Mouse (Mus musculus): ENCODE data around the gene Meis3. TPM values are rescaled to one million over a fixed set of nuclear protein-coding genes. Genes with fewer than 3 reads are reported as not detected.

The Meis3 gene
- polyA plus RNA-seq (2015; fragmentation: Nextera tagmentation; extraction: Ambion mirVana), result 96.9 and 104 TPM in 2 replicates

DNA sequence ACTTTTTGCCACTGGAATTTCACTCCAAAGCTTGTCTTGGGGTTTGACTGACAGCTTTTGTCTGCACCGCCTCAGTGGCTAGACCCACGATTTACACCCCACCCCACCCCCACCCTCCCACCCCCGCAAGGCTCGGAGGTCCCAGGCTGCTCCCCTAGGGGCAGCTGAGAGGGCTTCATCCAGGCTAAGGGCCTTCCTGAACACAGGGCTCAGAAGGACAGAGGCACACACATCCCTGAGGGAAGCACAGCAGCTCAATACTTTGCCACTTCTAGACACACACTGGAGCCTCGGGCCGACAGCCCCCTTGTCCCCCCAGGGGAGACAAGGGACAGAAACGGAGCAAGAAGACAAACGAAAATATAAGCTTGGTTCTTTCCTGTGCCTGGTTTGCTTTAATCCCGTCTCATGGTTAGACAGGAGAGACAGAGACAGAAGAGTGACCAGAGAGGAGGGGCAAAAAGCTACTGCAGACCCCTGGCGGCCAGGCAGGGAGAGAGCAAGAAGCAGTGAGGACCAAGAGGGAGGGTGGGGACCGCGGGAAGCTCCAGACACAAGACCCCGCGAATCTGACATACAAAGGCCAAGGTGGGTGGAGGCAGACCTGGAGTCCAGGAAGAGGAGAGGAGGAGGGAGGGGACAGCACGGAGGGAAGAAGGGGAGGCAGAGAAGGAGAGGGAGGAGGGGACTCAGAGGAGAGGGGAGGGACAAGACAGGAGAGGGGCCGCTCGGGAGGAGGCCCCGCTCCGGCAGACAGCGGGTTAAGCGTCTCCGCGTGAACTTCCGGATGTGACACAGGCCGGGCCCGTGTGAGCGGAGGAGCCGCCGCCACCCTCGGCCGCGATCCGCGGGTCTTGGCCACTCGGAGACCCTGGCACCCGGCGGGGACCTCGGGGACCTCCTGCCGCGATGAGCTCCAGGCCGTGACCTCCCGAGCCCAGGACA is at the start of gene Meis3:
Gene Meis3, plus strand, starts transcription at position 494 of the 945 bp plus-strand sequence.
- Histone ChIP-seq H3K4me3 (peak within 1 kb of the TSS; percentile 60), H3K27ac (peak within 1 kb of the TSS; percentile 61), H3K4me1 (peaks cover 43% of the 10 kb centered on the region), H3K27me3 (no peaks in the 10 kb centered on the region), H3K9ac (peak within 1 kb of the TSS; percentile 82), H3K36me3 (ENCODE audit: poor library complexity, severe bottlenecking) (peaks cover 26% of the 10 kb centered on the region), H3K4me2 (peak within 1 kb of the TSS; percentile 73), H3K9me3 (replicated peaks) (0 out of 2 replicates have a peak, but pooled peaks cover 3% of the 10 kb centered on the region)
- ATAC-seq, result peak; percentile 94
- under 1% methylated on average over 39 of the region's 42 CpGs for WGBS

DNA sequence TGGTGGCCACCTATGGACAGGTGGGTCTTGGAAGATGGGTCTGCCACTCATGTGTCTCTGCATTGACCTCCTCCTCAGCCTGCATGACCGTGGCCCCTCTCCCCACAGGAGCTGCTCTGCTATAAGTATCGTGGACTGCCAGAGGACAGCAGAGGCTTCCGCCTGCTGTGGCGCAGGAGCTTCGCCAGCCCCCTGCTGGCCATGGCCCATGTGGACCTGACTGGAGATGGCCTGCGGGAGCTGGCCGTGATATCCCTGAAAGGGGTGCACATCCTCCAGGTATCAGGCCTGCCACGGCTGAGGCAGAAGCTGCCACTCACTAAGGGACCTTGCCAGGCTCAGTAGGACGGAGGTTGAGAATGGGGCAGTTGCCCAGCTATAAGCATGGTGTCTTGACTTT is 49.1 kb upstream of the Meis3 start:
- peaks cover 25% of the 10 kb centered on the region for H3K4me1 ChIP-seq
- WGBS, result 83% methylated on average over 9 of the region's 9 CpGs
- H3K4me2 ChIP-seq, result no peak overlapping the region
- no peaks in the 10 kb centered on the region for H3K9me3 ChIP-seq (replicated peaks)
- no peak for ATAC-seq
- peaks cover 19% of the 10 kb centered on the region for H3K36me3 ChIP-seq (ENCODE audit: poor library complexity, severe bottlenecking)
- no peak overlapping the region for H3K4me3 ChIP-seq
- H3K27me3 ChIP-seq, result no peaks in the 10 kb centered on the region
- no peak overlapping the region for H3K27ac ChIP-seq
- no peak overlapping the region for H3K9ac ChIP-seq

DNA sequence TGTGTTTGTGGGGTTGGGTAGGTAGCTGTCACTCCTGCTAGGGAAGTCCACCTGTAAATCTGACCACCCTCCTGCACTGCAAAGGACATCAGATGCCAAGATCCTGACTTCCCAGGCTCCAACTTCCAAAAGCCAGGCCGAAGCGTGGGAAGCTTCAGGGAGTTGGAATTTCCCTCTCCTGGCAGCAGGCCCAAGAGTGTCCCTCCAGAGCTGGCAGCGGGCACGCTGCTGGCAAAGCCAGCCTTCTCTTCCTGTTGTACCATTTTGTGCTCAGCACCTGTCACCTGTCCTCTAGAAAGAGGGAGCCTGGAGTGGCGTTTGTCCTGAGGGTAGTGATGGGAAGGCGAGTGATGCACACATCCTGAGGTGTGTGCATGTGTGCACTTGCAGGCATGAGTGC is 46.5 kb upstream of the Meis3 start:
- WGBS, result 80% methylated on average over 6 of the region's 6 CpGs
- H3K9ac ChIP-seq, result no peak overlapping the region
- peaks cover 49% of the 10 kb centered on the region for H3K4me1 ChIP-seq
- H3K9me3 ChIP-seq (replicated peaks), result no peaks in the 10 kb centered on the region
- H3K27ac ChIP-seq, result no peak overlapping the region
- no peak for ATAC-seq
- no peak overlapping the region for H3K4me2 ChIP-seq
- H3K4me3 ChIP-seq, result no peak overlapping the region
- peaks cover 19% of the 10 kb centered on the region for H3K36me3 ChIP-seq (ENCODE audit: poor library complexity, severe bottlenecking)
- no peaks in the 10 kb centered on the region for H3K27me3 ChIP-seq

DNA sequence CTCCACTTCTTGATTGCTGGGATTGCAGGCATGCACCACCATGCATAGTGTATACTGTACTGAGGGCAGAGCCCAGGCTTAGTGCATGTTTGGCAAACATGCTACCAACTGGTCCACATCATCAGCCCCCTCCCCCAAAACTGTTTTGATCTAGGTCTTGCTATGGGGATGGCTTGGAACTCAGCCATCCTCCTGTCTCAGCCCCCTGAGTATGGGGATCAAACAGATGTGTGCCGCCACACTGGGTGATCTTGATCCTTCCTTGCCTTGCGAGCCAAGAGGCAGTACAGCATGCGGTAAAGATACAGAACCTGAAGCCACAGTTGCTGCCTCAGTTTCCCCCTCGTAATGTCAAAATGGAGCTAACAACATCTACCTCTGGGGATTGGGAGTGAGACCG is 46.0 kb upstream of the Meis3 start:
- no peak overlapping the region for H3K27ac ChIP-seq
- ATAC-seq, result no peak
- no peaks in the 10 kb centered on the region for H3K9me3 ChIP-seq (replicated peaks)
- peak overlapping the region; percentile 71 for H3K4me2 ChIP-seq
- H3K4me3 ChIP-seq, result peak overlapping the region; percentile 49; the same call in 1 of the 2 replicates
- peaks cover 54% of the 10 kb centered on the region for H3K4me1 ChIP-seq
- no peak overlapping the region for H3K9ac ChIP-seq
- H3K36me3 ChIP-seq (ENCODE audit: poor library complexity, severe bottlenecking), result peaks cover 16% of the 10 kb centered on the region
- 66% methylated on average over 5 of the region's 5 CpGs for WGBS
- no peaks in the 10 kb centered on the region for H3K27me3 ChIP-seq

DNA sequence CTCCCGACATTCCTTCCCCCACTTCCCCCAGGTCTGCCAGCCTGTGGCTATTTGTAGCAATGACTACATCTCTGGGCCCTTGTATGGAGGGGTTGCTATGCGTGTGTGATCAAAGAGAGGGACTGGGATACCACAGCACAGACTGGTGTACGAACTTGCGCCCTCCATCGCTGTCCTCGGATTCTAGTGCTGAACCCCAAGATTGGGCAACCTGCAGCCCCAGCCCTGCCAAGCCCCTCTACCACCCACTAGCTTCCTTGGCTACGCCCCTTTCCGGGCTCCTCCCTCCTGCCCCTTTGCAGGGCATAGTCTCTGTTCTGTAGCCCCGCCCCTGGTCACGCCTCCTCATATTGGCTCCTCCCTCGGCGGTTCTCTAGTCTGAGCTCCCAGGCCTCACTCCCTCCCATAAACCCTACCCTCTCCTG is 45.5 kb upstream of the Meis3 start, which contains the start of gene Slc8a2:
Gene Slc8a2, plus strand, starts transcription at position 406 of the 425 bp plus-strand sequence.
- H3K4me2 ChIP-seq, result peak within 1 kb of the TSS; percentile 71
- H3K4me3 ChIP-seq, result peak within 1 kb of the TSS; percentile 49
- peaks cover 13% of the 10 kb centered on the region for H3K36me3 ChIP-seq (ENCODE audit: poor library complexity, severe bottlenecking)
- H3K27ac ChIP-seq, result peak within 1 kb of the TSS; percentile 71
- 2% methylated on average over 12 of the region's 12 CpGs for WGBS
- H3K9ac ChIP-seq, result peak within 1 kb of the TSS; percentile 65
- H3K4me1 ChIP-seq, result peaks cover 59% of the 10 kb centered on the region
- ATAC-seq, result peak; percentile 85
- H3K27me3 ChIP-seq, result no peaks in the 10 kb centered on the region
- H3K9me3 ChIP-seq (replicated peaks), result no peaks in the 10 kb centered on the region

DNA sequence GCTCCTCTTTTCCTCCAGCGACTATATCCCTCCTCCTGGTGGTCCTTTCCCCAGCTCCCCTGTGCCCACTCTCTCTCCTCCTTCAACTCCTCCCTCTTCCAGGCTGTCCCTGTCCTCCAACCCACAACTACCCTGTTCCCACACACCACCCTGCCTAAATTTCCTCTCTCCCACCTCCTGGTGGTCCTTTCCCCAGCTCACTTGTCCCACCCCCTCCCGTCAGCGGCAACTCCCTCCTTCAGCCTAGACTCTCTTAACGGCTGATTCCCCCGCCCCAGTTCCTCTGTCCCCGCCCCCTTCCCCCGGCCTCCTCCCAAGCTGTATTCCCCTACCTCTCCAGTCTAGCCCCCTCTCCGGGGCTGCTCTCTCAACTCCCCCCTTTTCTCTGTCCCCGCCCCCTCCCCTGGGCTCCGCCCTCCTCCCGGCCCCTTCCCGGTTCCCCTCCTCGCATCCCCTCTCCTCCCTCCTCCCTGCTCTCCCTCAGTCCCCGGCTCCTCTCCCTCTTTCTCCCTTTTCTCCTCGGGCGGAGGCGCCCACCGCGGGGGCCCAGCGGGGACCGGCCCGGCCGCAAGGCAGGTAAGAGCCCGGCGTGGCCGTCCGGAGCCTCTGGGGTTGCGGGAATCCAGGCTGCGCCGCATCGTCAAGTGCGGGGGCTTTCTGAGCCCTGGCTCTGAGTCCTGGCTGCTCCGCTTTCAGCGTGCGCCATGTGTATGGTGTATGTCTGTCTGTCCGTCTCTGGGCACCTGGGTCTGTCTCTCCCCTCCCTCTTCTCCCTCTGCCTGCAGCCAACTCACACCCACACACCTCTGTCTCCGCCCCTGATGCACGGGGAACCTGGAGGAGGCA is 44.8 kb upstream of the Meis3 start:
- H3K4me1 ChIP-seq, result peaks cover 66% of the 10 kb centered on the region
- peak overlapping the region; percentile 71 for H3K27ac ChIP-seq
- peak overlapping the region; percentile 65 for H3K9ac ChIP-seq
- no peaks in the 10 kb centered on the region for H3K9me3 ChIP-seq (replicated peaks)
- no peaks in the 10 kb centered on the region for H3K27me3 ChIP-seq
- H3K4me3 ChIP-seq, result peak overlapping the region; percentile 49
- peak; percentile 76 for ATAC-seq
- peak overlapping the region; percentile 71 for H3K4me2 ChIP-seq
- peaks cover 9% of the 10 kb centered on the region for H3K36me3 ChIP-seq (ENCODE audit: poor library complexity, severe bottlenecking)
- under 1% methylated on average over 36 of the region's 38 CpGs for WGBS

DNA sequence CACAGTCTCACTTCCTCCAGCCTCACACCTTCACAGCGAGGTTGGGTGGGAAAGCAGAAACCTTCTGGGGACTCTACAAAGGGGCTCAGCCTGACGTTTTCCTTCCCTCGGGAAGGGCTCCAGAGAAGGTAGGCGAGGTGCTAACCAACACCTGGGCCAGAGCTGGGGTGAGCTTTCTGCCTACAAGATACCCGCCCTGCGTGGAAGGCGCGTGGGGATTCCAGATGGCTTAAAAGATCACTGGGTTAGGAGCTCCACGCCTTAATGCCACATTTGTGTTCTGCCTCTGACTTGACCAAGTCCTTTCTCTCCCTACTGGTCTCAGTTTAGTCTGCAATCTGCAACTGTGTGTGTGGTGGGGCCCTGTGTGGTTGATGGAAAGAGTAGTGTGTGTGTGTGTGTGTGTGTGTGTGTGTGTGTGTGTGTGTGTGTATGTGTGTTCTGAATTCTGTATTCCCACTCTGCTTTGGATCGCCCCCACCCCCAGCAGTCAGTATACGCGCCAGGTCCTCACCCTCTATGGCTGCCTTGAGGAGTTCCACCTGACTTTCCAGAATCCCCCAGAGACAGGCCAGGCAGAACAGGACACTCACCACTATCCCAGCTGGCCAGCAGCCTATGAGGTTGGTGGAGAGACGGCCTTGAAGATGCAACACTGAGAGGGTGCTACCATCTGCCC is 43.8 kb upstream of the Meis3 start:
- WGBS, result 35% methylated on average over 13 of the region's 13 CpGs
- H3K4me1 ChIP-seq, result peaks cover 76% of the 10 kb centered on the region

DNA sequence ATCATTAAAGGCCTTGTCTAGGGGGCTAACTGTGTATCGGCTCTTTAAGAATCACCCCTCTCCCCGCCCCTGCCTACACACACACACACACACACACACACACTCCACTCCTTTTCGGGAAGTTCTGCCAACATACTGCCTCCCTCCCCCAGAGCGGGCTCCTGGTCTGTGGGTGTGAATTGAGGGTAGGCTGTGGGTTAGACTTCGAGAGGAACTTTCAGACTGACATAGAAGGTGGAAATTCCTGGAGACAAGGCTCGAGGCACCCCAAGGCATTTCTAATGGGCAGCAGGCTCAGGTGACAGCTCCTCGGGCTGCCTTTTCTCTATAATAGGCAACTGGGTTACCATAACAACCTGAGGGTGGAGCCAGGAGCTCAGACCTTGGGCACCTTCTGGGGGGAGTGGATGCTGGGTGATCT is 42.7 kb upstream of the Meis3 start:
- peak overlapping the region; percentile 51; the same call in 1 of the 2 replicates for H3K27ac ChIP-seq
- peaks cover 78% of the 10 kb centered on the region for H3K4me1 ChIP-seq
- H3K4me2 ChIP-seq, result peak overlapping the region; percentile 71
- WGBS, result 4% methylated on average over 7 of the region's 7 CpGs
- peak overlapping the region; percentile 18 for H3K4me3 ChIP-seq
- peak overlapping the region; percentile 65; the same call in 1 of the 2 replicates for H3K9ac ChIP-seq
- no peaks in the 10 kb centered on the region for H3K27me3 ChIP-seq
- ATAC-seq, result no peak
- no peaks in the 10 kb centered on the region; the same call in 1 of the 2 replicates for H3K36me3 ChIP-seq (ENCODE audit: poor library complexity, severe bottlenecking)
- H3K9me3 ChIP-seq (replicated peaks), result no peaks in the 10 kb centered on the region

More for the DNA sequence above, 43.8 kb upstream of the Meis3 start:
- Histone ChIP-seq H3K9ac (peak overlapping the region; percentile 65), H3K36me3 (ENCODE audit: poor library complexity, severe bottlenecking) (peaks cover under 1% of the 10 kb centered on the region), H3K27me3 (no peaks in the 10 kb centered on the region), H3K4me2 (peak overlapping the region; percentile 71), H3K9me3 (replicated peaks) (no peaks in the 10 kb centered on the region), H3K27ac (peak overlapping the region; percentile 60), H3K4me3 (peak overlapping the region; percentile 49)
- ATAC-seq, result no peak

DNA sequence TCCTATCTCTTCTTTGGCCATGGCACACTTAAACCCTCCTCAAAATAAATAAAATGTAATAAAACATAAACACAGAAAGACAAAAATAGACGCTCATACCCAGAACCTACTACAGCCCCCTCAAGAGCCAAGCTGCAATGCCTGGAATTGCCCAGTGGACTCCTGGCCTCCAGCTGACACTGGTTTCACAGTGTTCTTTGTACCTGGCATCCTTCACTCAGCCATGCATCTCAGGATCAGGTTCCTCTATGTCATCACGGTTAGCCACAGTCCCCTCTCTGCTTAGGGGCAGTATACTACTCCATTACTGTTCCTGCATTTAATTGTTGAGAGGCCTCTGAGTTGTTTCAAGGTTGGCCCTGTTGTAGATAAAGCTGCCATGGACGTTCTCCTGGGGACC is 42.0 kb upstream of the Meis3 start:
- Histone ChIP-seq H3K9me3 (replicated peaks) (no peaks in the 10 kb centered on the region), H3K27ac (0 out of 2 replicates have a peak overlapping the region, but pooled peaks have one; percentile 51), H3K4me3 (no peak overlapping the region), H3K36me3 (ENCODE audit: poor library complexity, severe bottlenecking) (no peaks in the 10 kb centered on the region), H3K4me1 (peaks cover 78% of the 10 kb centered on the region), H3K27me3 (no peaks in the 10 kb centered on the region), H3K4me2 (peak overlapping the region; percentile 71), H3K9ac (no peak overlapping the region)
- WGBS, result 74% methylated on average over 3 of the region's 3 CpGs
- no peak for ATAC-seq

DNA sequence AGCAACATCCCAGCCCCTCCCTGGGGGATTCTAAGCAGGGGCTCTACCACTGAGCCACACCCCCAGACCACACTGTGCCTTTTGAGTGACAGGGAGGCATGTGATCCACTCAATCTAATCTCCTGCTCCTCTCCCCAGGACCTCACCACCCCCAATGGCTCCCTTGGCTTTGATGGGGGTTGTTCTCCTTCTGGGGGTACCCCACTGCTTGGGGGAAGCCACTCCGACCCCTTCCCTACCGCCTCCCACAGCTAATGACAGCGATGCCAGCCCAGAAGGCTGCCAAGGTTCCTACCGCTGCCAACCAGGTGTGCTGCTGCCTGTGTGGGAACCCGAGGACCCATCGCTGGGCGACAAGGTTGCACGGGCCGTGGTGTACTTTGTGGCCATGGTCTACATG is 41.2 kb upstream of the Meis3 start:
- peak overlapping the region; percentile 49 for H3K27ac ChIP-seq
- no peaks in the 10 kb centered on the region for H3K9me3 ChIP-seq (replicated peaks)
- H3K9ac ChIP-seq, result no peak overlapping the region
- no peak for ATAC-seq
- H3K36me3 ChIP-seq (ENCODE audit: poor library complexity, severe bottlenecking), result no peaks in the 10 kb centered on the region
- no peaks in the 10 kb centered on the region for H3K27me3 ChIP-seq
- 90% methylated on average over 9 of the region's 9 CpGs for WGBS
- H3K4me1 ChIP-seq, result peaks cover 72% of the 10 kb centered on the region
- H3K4me2 ChIP-seq, result no peak overlapping the region; the same call in 1 of the 2 replicates
- H3K4me3 ChIP-seq, result no peak overlapping the region

DNA sequence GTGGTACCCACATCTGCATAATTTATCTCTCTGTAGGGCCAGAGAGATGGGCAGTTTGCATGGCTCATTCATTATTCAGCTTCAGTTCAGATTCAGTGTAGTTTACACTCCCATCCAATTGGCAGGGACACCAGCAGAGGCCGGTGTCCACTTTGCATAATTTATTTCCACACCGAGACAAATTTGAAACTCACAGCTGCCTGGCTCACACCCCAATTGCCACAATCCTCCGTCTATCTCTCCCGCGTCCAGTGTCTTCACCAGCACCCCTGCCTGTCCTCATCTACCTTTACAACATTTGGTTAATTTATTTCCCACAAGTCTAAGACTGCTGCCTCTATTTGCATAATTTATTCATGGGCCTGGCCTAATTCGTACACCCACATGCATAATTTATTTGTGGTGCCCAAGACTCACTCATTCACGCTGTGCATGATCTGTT is 39.9 kb upstream of the Meis3 start:
- Histone ChIP-seq H3K9me3 (replicated peaks) (no peaks in the 10 kb centered on the region), H3K36me3 (ENCODE audit: poor library complexity, severe bottlenecking) (peaks cover 7% of the 10 kb centered on the region; the same call in 1 of the 2 replicates), H3K4me1 (peaks cover 61% of the 10 kb centered on the region), H3K9ac (no peak overlapping the region), H3K27me3 (no peaks in the 10 kb centered on the region), H3K27ac (peak overlapping the region; percentile 49), H3K4me2 (peak overlapping the region; percentile 45), H3K4me3 (peak overlapping the region; percentile 17; the same call in 1 of the 2 replicates)
- WGBS, result 23% methylated on average over 7 of the region's 7 CpGs
- peak; percentile 76 for ATAC-seq

Measured in forebrain, embryonic 13.5 days (tissue).